Mouse (Mus musculus): ENCODE data around the gene Pias3. TPM values are rescaled to one million over a fixed set of nuclear protein-coding genes. Genes with fewer than 3 reads are reported as not detected.
"Not testable (repeated sequence)": the region's sequence is repeated elsewhere in the genome, so short reads cannot be mapped to it uniquely, and the experiment has no call there.

The Pias3 gene
- polyA plus RNA-seq, 1 experiment from 2014 or later: 52.1 TPM

DNA sequence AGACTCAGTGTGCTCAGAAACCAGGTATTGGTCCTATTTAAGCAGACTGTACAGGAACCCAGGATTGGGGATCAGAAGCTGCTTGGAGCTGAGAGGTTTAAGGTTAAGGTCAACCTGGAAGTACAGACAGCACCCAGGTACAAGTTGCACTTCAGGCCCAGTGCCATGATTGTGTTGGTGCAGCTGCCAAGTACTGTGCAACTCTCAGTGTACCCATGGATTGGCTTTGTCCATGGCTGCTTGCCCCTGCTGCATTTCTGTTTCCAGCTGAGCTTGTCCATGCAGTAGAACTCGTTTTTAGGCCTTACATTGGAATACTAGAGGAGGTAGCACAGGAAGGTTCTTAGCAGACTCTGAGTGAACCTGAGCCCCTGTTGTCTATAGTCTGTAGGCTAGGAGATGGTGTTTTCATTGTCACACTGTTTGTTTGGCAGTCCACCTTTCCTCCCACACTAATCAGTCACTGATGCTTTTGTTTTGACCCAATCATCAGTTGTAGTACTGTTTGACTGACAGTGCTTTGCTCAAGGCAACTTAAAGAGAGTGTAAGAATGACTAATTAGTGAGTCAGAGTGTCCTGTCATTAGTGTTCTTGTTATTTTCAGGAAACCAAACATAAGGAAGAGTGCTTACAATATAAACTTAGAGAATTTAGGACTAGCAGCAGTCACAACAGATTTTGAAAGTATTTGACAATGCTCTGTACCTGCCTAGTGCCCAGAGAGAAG is 41.0 kb downstream of the Pias3 start:
- no peak overlapping the region for H3K4me2 ChIP-seq
- H3K27ac ChIP-seq: no peak overlapping the region
- no peaks in the 10 kb centered on the region for H3K4me1 ChIP-seq
- no peaks in the 10 kb centered on the region for H3K9me3 ChIP-seq
- no peak overlapping the region for H3K9ac ChIP-seq
- 33% methylated on average over 1 of the region's 1 CpGs for WGBS
- H3K36me3 ChIP-seq: no peaks in the 10 kb centered on the region
- ATAC-seq (ENCODE audit: borderline replicate concordance, extremely low read depth, low FRiP score, low TSS enrichment): no peak
- H3K27me3 ChIP-seq: no peaks in the 10 kb centered on the region
- no peak overlapping the region for H3K4me3 ChIP-seq

GRCm38 (mm10) chr3:96737995-96738394 is 41.8 kb downstream of the Pias3 start:
- Histone ChIP-seq H3K4me1 (no peaks in the 10 kb centered on the region), H3K4me2 (no peak overlapping the region), H3K27me3 (no peaks in the 10 kb centered on the region), H3K36me3 (no peaks in the 10 kb centered on the region), H3K9me3 (no peaks in the 10 kb centered on the region), H3K4me3 (no peak overlapping the region), H3K9ac (no peak overlapping the region), H3K27ac (no peak overlapping the region)
- ATAC-seq (ENCODE audit: borderline replicate concordance, extremely low read depth, low FRiP score, low TSS enrichment): no peak
- WGBS: 81% methylated on average over 1 of the region's 1 CpGs

- H3K36me3 ChIP-seq; H3K4me2 ChIP-seq; H3K9me3 ChIP-seq; H3K4me1 ChIP-seq; ATAC-seq (ENCODE audit: borderline replicate concordance, extremely low read depth, low FRiP score, low TSS enrichment); H3K27ac ChIP-seq; H3K27me3 ChIP-seq; H3K9ac ChIP-seq; H3K4me3 ChIP-seq: not testable (repeated sequence)
These were observed 44.1 kb downstream of the Pias3 start for GRCm38 (mm10) chr3:96740279-96740678.

- Histone ChIP-seq H3K27me3 (no peaks in the 10 kb centered on the region), H3K36me3 (no peaks in the 10 kb centered on the region), H3K9me3 (no peaks in the 10 kb centered on the region), H3K4me3 (no peak overlapping the region), H3K4me2 (no peak overlapping the region), H3K9ac (no peak overlapping the region), H3K27ac (no peak overlapping the region), H3K4me1 (no peaks in the 10 kb centered on the region)
- 86% methylated on average over 3 of the region's 3 CpGs for WGBS
- no peak for ATAC-seq (ENCODE audit: borderline replicate concordance, extremely low read depth, low FRiP score, low TSS enrichment)
These were observed 48.2 kb downstream of the Pias3 start for GRCm38 (mm10) chr3:96744348-96744747.

DNA sequence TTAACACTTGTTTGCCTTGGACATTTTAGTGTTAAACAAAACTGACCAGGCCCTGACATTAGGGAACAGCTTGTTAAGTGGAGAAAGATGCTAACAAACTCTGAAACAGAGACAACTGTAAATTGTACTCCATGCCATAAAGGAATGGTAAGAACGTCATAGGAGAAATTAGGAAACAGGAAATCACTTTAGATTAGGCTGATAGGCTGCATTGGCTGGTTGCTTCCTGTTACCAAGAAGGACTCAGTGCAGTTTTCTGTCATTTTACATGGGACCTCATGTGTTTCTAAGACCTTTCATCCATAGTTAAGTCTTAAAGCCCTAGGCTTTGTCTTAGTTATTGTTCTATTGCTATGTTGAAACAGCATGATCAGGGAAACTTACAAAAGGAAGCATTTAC is 50.6 kb downstream of the Pias3 start:
- no peak for ATAC-seq (ENCODE audit: borderline replicate concordance, extremely low read depth, low FRiP score, low TSS enrichment)
- WGBS: 35% methylated on average over 1 of the region's 1 CpGs

More for the DNA sequence above, 50.6 kb downstream of the Pias3 start:
- Histone ChIP-seq H3K27me3 (no peaks in the 10 kb centered on the region), H3K9me3 (no peaks in the 10 kb centered on the region), H3K27ac (no peak overlapping the region), H3K9ac (no peak overlapping the region), H3K4me3 (no peak overlapping the region), H3K4me2 (no peak overlapping the region), H3K4me1 (no peaks in the 10 kb centered on the region), H3K36me3 (no peaks in the 10 kb centered on the region)

Other genes starting within 250 kb of the Pias3 start
- gene BC107364, start 244.1 kb upstream of the Pias3 start, polyA plus RNA-seq (2015; fragmentation: Nextera tagmentation; extraction: Ambion mirVana): 0.14 TPM in 1 of 2 replicates, not detected in the other
- gene Hfe2, start 171.2 kb upstream of the Pias3 start, polyA plus RNA-seq (2015; fragmentation: Nextera tagmentation; extraction: Ambion mirVana): 0.55 and 0.57 TPM in 2 replicates
- 129 and 141 TPM in 2 replicates for gene Txnip, start 138.4 kb upstream of the Pias3 start, polyA plus RNA-seq (2015; fragmentation: Nextera tagmentation; extraction: Ambion mirVana)
- 1.1 and 1.3 TPM in 2 replicates for gene Gm16253, start 119.4 kb upstream of the Pias3 start, polyA plus RNA-seq (2015; fragmentation: Nextera tagmentation; extraction: Ambion mirVana)
- gene Polr3gl, start 102.2 kb upstream of the Pias3 start, polyA plus RNA-seq (2015; fragmentation: Nextera tagmentation; extraction: Ambion mirVana): 38.3 and 39.8 TPM in 2 replicates
- 1.8 and 2.2 TPM in 2 replicates for gene Ankrd34a, start 99.7 kb upstream of the Pias3 start, polyA plus RNA-seq (2015; fragmentation: Nextera tagmentation; extraction: Ambion mirVana)
- gene Lix1l, start 95.2 kb upstream of the Pias3 start, polyA plus RNA-seq (2015; fragmentation: Nextera tagmentation; extraction: Ambion mirVana): 6.9 and 7.9 TPM in 2 replicates
- gene Rbm8a, start 66.5 kb upstream of the Pias3 start, polyA plus RNA-seq (2015; fragmentation: Nextera tagmentation; extraction: Ambion mirVana): 127 and 128 TPM in 2 replicates
- 56.2 and 58.3 TPM in 2 replicates for gene Pex11b, start 61.0 kb upstream of the Pias3 start, polyA plus RNA-seq (2015; fragmentation: Nextera tagmentation; extraction: Ambion mirVana)
- 0.14 TPM in 1 of 2 replicates, not detected in the other for gene Gm42957, start 60.9 kb upstream of the Pias3 start, polyA plus RNA-seq (2015; fragmentation: Nextera tagmentation; extraction: Ambion mirVana)
- gene Itga10, start 50.8 kb upstream of the Pias3 start, polyA plus RNA-seq (2015; fragmentation: Nextera tagmentation; extraction: Ambion mirVana): 0.99 and 1.00 TPM in 2 replicates
- gene Ankrd35, start 26.3 kb upstream of the Pias3 start, polyA plus RNA-seq (2015; fragmentation: Nextera tagmentation; extraction: Ambion mirVana): 0.24 and 0.52 TPM in 2 replicates
- gene Nudt17, start 12.2 kb downstream of the Pias3 start, polyA plus RNA-seq (2015; fragmentation: Nextera tagmentation; extraction: Ambion mirVana): 7.7 and 8.5 TPM in 2 replicates
- 34.9 and 38.2 TPM in 2 replicates for gene Polr3c, start 31.2 kb downstream of the Pias3 start, polyA plus RNA-seq (2015; fragmentation: Nextera tagmentation; extraction: Ambion mirVana)
- 50.7 and 52.3 TPM in 2 replicates for gene Rnf115, start 31.3 kb downstream of the Pias3 start, polyA plus RNA-seq (2015; fragmentation: Nextera tagmentation; extraction: Ambion mirVana)
- gene Pdzk1, start 132.9 kb downstream of the Pias3 start, polyA plus RNA-seq (2015; fragmentation: Nextera tagmentation; extraction: Ambion mirVana): 0.14 and 0.42 TPM in 2 replicates
- gene Cd160, start 133.0 kb downstream of the Pias3 start, polyA plus RNA-seq (2015; fragmentation: Nextera tagmentation; extraction: Ambion mirVana): 0.15 and 1.6 TPM in 2 replicates
- 24.4 and 25.6 TPM in 2 replicates for gene Gja5, start 208.3 kb downstream of the Pias3 start, polyA plus RNA-seq (2015; fragmentation: Nextera tagmentation; extraction: Ambion mirVana)
- 35.4 and 38.1 TPM in 2 replicates for gene Gpr89, start 209.0 kb downstream of the Pias3 start, polyA plus RNA-seq (2015; fragmentation: Nextera tagmentation; extraction: Ambion mirVana)
- gene Gja8, start 229.6 kb downstream of the Pias3 start, polyA plus RNA-seq (2015; fragmentation: Nextera tagmentation; extraction: Ambion mirVana): 0.04 TPM in 1 of 2 replicates, not detected in the other